Mouse (Mus musculus): ENCODE measurements around the gene Tgoln1. TPM values are rescaled to one million over a fixed set of nuclear protein-coding genes. Genes with fewer than 3 reads are reported as not detected.

Tgoln1 gene
- polyA plus RNA-seq, 1 experiment = 37.9 TPM

DNA sequence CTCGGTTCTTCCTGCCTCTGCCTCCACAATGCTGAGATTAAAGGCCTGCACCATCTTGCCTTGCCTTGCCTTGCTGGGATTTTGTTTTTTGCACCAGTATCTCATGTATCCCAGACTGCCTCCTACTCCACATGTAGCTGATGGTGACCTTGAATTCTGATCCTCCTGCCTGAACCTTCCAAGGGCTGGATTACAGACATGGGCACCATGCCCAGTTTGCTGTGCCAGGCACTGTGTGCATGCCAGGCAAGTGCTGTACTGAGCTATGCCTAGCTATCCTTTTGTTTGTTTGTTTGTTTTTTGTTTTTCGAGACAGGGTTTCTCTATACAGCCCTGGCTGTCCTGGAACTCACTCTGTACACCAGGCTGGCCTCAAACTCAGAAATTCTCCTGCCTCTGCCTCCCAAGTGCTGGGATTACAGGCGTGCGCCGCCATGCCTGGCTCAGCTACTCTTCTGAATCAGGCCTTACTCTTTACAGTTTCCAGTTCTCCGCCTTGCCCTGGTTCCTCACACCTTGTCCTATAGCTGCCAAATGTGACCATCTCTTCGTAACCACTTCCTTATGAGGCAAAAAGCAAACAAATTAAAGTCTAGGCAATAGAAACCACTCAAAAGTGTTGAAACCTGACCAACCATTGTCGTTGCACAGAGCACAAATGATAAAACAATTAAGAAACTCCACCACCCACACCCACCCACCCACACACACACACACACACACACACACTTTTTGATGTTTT, 7.0 kb upstream of the Tgoln1 start:
- H3K27ac ChIP-seq (ENCODE audit: control insufficient read depth, insufficient read depth, low read length) = no peak overlapping the region
- H3K4me1 ChIP-seq (replicated peaks; ENCODE audit: control insufficient read depth, insufficient read depth, low read length) = no peaks in the 10 kb centered on the region
- TF ChIP-seq POLR2A (IDR thresholded peaks at IDR 0.05; ENCODE audit: control insufficient read depth, extremely low read depth, insufficient read depth, low read length, poor library complexity) = no peak
- DNase-seq = no peak
- H3K4me3 ChIP-seq (ENCODE audit: control insufficient read depth, insufficient read depth, low read length) = no peak overlapping the region
- 71% methylated on average over 8 of the region's 8 CpGs for WGBS
- no peaks in the 10 kb centered on the region for H3K27me3 ChIP-seq (ENCODE audit: control insufficient read depth, insufficient read depth, low read length)
- no peaks in the 10 kb centered on the region for H3K36me3 ChIP-seq (ENCODE audit: control insufficient read depth, insufficient read depth, low read length)

DNA sequence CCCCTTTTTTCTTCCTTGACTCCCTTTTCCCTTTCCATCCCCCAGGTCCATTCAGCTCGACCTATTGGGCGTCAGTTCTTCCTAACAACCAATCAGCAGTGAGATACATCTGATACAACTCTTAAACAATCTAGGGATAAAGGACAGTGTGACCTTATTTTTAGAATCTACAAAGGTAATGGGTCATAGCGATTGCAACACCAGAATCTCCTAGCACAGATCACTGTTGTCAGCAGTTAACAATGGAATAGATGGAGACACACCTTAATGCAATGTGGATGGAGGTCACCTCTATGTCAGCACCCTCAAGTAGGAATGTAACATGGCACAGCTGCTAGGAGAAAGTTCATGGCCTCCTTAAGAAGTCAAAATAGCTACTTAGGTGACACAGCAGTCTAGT, 6.1 kb upstream of the Tgoln1 start:
- TF ChIP-seq POLR2A (IDR thresholded peaks at IDR 0.05; ENCODE audit: control insufficient read depth, extremely low read depth, insufficient read depth, low read length, poor library complexity) (no peak), CTCF (IDR thresholded peaks at IDR 0.05; ENCODE audit: borderline replicate concordance, control insufficient read depth, extremely low read depth, insufficient read depth, low read length, poor library complexity) (no peak)
- H3K4me1 ChIP-seq (replicated peaks; ENCODE audit: control insufficient read depth, insufficient read depth, low read length) = no peaks in the 10 kb centered on the region
- no peak overlapping the region for H3K4me3 ChIP-seq (ENCODE audit: control insufficient read depth, insufficient read depth, low read length)
- no peak overlapping the region for H3K27ac ChIP-seq (ENCODE audit: control insufficient read depth, insufficient read depth, low read length)
- no peak for DNase-seq
- no peaks in the 10 kb centered on the region for H3K27me3 ChIP-seq (ENCODE audit: control insufficient read depth, insufficient read depth, low read length)
- 93% methylated on average over 3 of the region's 3 CpGs for WGBS
- H3K36me3 ChIP-seq (ENCODE audit: control insufficient read depth, insufficient read depth, low read length) = no peaks in the 10 kb centered on the region

DNA sequence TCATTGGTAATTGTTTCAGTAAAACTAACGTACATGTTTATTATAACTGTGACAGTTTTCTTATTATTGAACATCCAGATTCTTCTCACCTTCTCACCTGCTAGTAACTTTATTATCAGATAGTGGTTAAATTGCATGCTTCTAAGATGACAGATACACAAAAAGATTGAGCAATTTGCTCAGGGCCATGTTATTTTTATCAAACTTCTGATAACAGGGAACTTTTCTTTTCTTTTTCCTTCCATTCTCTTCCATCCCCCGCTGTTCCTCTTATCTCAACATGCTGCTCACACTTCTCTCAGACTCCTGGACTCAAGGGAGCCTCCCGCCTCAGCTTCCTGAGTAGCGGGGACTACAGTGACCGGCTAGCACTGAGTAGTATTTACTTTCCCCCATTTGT, 4.1 kb upstream of the Tgoln1 start:
- Histone ChIP-seq H3K27me3 (ENCODE audit: control insufficient read depth, insufficient read depth, low read length) (no peaks in the 10 kb centered on the region), H3K36me3 (ENCODE audit: control insufficient read depth, insufficient read depth, low read length) (no peaks in the 10 kb centered on the region), H3K27ac (ENCODE audit: control insufficient read depth, insufficient read depth, low read length) (no peak overlapping the region), H3K4me3 (ENCODE audit: control insufficient read depth, insufficient read depth, low read length) (no peak overlapping the region), H3K4me1 (replicated peaks; ENCODE audit: control insufficient read depth, insufficient read depth, low read length) (peaks cover under 1% of the 10 kb centered on the region)
- DNase-seq = no peak
- TF ChIP-seq POLR2A (IDR thresholded peaks at IDR 0.05; ENCODE audit: control insufficient read depth, extremely low read depth, insufficient read depth, low read length, poor library complexity) (no peak), CTCF (IDR thresholded peaks at IDR 0.05; ENCODE audit: borderline replicate concordance, control insufficient read depth, extremely low read depth, insufficient read depth, low read length, poor library complexity) (no peak)
- 98% methylated on average over 5 of the region's 5 CpGs for WGBS

DNA sequence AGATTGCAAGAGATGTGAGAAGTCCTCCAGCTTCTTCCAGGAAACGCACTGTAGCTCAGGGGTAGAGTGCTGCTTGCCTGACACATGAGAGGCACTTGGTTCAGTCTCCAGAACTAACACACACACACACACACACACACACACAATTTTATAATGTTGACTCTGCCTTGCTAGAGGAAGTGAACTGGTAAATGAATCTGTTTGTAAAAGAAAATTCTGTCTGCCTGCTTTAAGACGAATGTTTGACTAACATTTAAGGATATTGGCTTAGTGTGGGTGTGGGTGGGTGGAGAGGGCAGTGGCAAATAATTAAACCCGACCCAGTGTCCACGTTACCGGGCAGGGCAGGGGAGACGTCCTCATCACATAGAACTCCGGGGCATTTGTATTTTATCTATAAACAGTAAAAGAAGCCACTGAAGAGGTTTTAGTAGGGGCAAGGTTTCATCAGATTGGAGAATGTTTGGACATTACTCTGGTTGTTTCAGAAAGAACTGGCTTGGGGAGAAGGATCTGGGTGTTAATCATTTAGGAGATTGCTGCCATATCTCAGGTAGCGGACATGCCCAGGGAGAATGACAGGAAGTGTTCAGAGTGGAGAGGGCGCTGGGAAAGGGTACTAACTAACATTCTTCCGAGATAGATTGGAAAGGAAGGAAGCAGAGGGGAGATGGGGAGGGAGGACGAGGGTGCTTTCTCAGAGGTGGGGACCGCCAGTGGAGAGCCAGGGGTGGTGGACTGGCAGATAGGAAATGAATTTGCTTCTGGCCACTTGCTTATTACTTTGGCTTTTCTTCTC, 3.1 kb upstream of the Tgoln1 start:
- WGBS = 57% methylated on average over 12 of the region's 12 CpGs
- Histone ChIP-seq H3K4me3 (ENCODE audit: control insufficient read depth, insufficient read depth, low read length) (no peak overlapping the region), H3K27ac (ENCODE audit: control insufficient read depth, insufficient read depth, low read length) (no peak overlapping the region), H3K27me3 (ENCODE audit: control insufficient read depth, insufficient read depth, low read length) (no peaks in the 10 kb centered on the region), H3K36me3 (ENCODE audit: control insufficient read depth, insufficient read depth, low read length) (no peaks in the 10 kb centered on the region), H3K4me1 (replicated peaks; ENCODE audit: control insufficient read depth, insufficient read depth, low read length) (peaks cover 2% of the 10 kb centered on the region)
- DNase-seq = no peak
- TF ChIP-seq CTCF (IDR thresholded peaks at IDR 0.05; ENCODE audit: borderline replicate concordance, control insufficient read depth, extremely low read depth, insufficient read depth, low read length, poor library complexity) (no peak), POLR2A (IDR thresholded peaks at IDR 0.05; ENCODE audit: control insufficient read depth, extremely low read depth, insufficient read depth, low read length, poor library complexity) (no peak)

DNA sequence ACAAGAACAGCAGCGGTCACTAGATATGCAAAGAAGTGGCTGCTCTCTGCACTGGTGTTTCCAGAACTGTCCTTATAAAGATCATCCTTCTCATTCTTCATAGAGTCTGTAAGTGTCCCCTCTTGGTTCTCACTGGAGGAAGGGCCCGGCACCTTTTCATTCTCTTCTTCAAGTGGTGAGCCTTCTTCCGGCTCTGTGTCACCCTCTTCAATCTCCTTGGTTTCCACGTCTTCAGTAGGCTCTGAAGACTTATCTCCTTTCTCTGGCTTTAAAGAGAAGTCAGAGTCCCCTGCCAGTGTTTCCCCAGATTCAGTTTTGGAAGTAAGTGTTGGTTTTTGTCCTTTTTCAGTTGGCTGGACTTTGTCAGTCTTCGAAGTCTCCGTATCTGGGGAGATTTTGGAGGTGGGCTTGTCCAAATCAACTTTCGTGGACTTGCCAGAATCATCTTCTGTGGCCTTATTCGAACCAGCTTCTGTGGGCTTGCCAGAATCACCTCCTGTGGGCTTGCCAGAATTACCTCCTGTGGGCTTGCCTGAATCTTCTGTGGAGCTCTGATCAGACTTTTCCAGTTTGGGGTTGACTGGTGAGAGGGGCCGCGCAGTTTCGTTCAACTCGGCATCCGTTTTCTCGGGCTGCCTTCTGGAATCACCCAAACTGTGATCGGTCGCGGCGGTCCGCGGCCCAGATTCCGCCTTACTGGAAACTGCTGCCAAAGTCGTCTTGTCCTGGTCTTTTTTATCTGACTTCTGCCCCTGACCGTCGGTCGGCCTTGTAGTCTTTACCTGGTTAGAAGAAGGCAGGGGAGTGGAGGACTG, 1.0 kb downstream of the Tgoln1 start:
- TF ChIP-seq CTCF (IDR thresholded peaks at IDR 0.05; ENCODE audit: borderline replicate concordance, control insufficient read depth, extremely low read depth, insufficient read depth, low read length, poor library complexity) (no peak), POLR2A (IDR thresholded peaks at IDR 0.05; ENCODE audit: control insufficient read depth, extremely low read depth, insufficient read depth, low read length, poor library complexity) (no peak)
- Histone ChIP-seq H3K27me3 (ENCODE audit: control insufficient read depth, insufficient read depth, low read length) (no peaks in the 10 kb centered on the region), H3K27ac (ENCODE audit: control insufficient read depth, insufficient read depth, low read length) (peak overlapping the region; percentile 5; the same call in 1 of the 2 replicates), H3K36me3 (ENCODE audit: control insufficient read depth, insufficient read depth, low read length) (peaks cover 30% of the 10 kb centered on the region), H3K4me1 (replicated peaks; ENCODE audit: control insufficient read depth, insufficient read depth, low read length) (peaks cover 5% of the 10 kb centered on the region), H3K4me3 (ENCODE audit: control insufficient read depth, insufficient read depth, low read length) (peak overlapping the region; percentile 76)
- peak; percentile 39 for DNase-seq
- 15% methylated on average over 25 of the region's 25 CpGs for WGBS

DNA sequence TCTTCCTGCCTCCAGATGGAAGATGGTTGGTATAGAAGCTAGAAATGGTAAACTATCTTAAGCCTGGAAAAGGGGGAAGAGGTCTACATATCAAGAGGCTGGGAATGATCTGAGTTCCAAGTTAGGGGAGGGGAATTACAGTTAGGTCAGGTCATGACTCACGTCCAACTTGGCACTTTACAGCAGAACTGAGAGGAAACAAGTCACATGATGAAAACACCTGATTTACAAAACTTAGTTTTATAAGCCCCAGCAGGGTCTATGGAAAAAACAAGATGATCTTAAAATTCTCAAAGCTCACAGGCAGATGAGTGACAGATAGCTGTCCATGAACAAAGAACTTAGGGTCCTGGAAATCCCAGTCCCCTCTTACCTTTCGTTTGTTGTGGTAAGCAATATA, 1.6 kb downstream of the Tgoln1 start:
- no peaks in the 10 kb centered on the region for H3K27me3 ChIP-seq (ENCODE audit: control insufficient read depth, insufficient read depth, low read length)
- H3K36me3 ChIP-seq (ENCODE audit: control insufficient read depth, insufficient read depth, low read length) = peaks cover 36% of the 10 kb centered on the region
- peaks cover 5% of the 10 kb centered on the region for H3K4me1 ChIP-seq (replicated peaks; ENCODE audit: control insufficient read depth, insufficient read depth, low read length)
- TF ChIP-seq CTCF (IDR thresholded peaks at IDR 0.05; ENCODE audit: borderline replicate concordance, control insufficient read depth, extremely low read depth, insufficient read depth, low read length, poor library complexity) = no peak
- no peak for TF ChIP-seq POLR2A (IDR thresholded peaks at IDR 0.05; ENCODE audit: control insufficient read depth, extremely low read depth, insufficient read depth, low read length, poor library complexity)
- WGBS = 32% methylated on average over 2 of the region's 2 CpGs
- no peak for DNase-seq
- no peak overlapping the region for H3K27ac ChIP-seq (ENCODE audit: control insufficient read depth, insufficient read depth, low read length)
- H3K4me3 ChIP-seq (ENCODE audit: control insufficient read depth, insufficient read depth, low read length) = no peak overlapping the region

All from thymus, adult 2 months (tissue).